Mouse (Mus musculus): ENCODE results near the gene Mmab. TPM values are rescaled to one million over a fixed set of nuclear protein-coding genes. Genes with fewer than 3 reads are reported as not detected.

Gene Mmab
- 8.2 and 17.5 TPM in 2 replicates for total RNA-seq (2017)

DNA sequence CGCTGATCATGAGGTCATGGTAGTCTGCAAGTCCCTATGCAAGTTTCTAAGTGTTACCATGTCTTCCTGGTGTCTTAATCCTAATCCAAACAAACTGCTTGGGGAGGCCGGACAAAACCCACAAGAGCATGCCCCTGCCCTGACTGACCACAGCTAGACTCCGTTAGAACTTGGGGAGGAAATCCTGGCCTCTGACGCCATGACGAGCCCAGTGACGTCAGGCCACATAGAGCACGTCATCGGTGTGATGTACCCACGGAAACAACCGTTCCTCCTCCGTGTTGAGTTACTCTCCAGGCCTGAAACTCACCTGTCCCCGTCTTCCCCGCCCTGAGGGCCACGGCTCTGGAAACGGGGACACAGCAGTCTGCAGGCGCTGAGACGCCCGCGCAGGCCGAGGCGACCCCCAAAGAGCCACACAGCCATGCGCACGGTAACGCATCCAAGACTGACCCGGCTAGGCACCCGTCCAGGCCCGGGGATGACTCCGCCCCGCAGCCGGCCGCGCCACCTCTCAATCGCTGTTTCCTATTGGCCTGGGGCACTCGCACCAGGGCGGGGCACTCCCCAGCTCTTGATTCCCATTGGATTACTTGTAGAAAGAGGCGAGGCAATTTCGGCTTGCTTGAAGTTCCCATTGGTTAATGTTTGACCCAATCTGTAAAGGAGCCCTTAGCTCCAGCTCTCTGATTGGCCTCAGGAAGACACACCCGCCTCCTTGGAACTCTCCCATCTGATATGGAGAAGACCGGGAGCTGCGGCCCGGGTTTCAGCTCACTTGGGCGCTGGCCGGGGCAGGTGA is at the start of gene Mmab, which contains the start of gene Mvk:
Gene Mmab (minus strand): TSS at position 495 of the 802 bp plus-strand sequence.
Gene Mvk (plus strand): TSS at position 704 of the 802 bp plus-strand sequence.
- ATAC-seq (replicated peaks; ENCODE audit: low read depth, poor library complexity, severe bottlenecking) = peak; percentile 98

- no peak for ATAC-seq (replicated peaks; ENCODE audit: low read depth, poor library complexity, severe bottlenecking)
Observed at GRCm38 (mm10) chr5:114490241-114490640, 46.4 kb upstream of the Mmab start.

DNA sequence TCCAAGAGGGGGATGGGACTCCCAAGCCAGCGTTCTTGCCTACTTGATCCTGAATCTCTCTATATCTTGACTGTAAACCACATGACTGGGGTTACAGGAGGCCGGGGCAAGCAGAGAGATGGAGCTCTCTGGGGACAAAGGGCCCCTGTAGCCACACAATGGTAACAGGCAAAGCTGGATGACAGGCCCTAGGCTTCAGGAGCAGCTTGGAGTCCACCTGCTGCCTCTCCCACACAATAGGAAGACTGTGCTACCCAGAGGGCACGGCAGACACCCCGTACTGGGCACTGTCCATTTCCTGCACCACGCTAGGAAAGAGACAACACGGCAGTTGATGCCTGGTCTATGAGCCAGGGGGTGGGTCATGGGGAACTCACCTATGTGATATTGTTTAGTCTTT is 45.7 kb upstream of the Mmab start:
- no peak for ATAC-seq (replicated peaks; ENCODE audit: low read depth, poor library complexity, severe bottlenecking)

DNA sequence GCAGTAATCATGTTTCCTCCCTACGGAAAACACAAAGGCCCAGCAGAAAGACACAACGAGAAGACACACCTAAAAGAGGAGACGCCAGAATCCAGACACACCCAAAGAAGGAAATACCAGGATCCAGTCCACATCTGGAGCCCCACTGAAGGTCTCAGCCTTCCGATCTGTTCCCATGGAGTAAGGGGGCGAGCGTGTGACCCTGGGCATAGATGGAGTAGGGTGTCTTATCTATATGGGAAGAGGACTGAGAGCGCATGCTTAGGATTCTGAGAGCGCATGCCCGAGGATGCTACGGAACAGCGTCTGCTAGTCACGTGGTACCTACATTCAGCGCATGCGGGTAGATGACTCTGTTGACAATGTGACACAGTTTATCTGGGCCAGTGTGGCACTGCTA is 41.8 kb upstream of the Mmab start:
- no peak for ATAC-seq (replicated peaks; ENCODE audit: low read depth, poor library complexity, severe bottlenecking)

DNA sequence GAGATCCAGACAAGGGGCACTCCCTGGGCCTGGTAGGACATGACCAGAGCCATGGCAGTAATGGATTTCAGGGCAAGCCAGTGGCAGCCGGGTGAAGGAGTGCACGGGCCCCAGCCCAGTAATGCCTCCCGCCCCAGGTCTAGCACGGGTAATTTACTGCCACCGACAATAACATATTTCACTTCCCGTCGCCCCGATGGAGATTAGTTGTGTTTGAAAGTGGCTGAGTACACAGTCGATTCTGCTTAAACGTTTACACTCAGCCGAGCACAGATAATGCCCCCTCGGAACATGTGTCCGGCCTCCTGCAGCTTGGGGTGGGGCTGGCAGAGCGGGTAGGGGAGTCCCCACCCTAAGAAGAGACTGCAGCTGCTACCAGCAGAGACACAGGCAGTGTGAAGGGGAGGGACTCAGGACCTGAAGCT is 38.7 kb upstream of the Mmab start:
- peak; percentile 62; the same call in 1 of the 2 replicates for ATAC-seq (replicated peaks; ENCODE audit: low read depth, poor library complexity, severe bottlenecking)

DNA sequence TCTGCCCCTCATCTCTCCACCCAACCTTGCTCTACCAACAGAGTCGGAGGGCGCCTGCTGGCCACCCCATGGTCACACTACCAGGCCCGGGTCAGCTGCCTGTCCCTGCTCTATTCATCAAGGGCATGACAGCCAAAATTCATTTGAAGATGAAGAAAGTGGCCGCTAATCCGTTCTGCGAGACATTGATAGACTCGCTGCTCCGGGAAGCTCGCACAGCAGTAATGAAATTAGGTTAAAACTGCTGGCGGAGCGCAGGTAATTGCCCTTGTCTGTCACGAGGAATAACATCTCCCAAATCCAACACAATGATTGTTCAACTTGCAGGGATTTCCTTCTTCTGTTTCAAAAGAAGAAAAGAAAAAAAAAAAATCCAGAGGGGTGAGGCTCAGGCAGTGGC is 34.4 kb upstream of the Mmab start:
- no peak for ATAC-seq (replicated peaks; ENCODE audit: low read depth, poor library complexity, severe bottlenecking)

- no peak for ATAC-seq (replicated peaks; ENCODE audit: low read depth, poor library complexity, severe bottlenecking)
Observed at GRCm38 (mm10) chr5:114474741-114475491, 31.1 kb upstream of the Mmab start.

- ATAC-seq (replicated peaks; ENCODE audit: low read depth, poor library complexity, severe bottlenecking) = no peak
Observed at GRCm38 (mm10) chr5:114470359-114470758, 26.5 kb upstream of the Mmab start.

DNA sequence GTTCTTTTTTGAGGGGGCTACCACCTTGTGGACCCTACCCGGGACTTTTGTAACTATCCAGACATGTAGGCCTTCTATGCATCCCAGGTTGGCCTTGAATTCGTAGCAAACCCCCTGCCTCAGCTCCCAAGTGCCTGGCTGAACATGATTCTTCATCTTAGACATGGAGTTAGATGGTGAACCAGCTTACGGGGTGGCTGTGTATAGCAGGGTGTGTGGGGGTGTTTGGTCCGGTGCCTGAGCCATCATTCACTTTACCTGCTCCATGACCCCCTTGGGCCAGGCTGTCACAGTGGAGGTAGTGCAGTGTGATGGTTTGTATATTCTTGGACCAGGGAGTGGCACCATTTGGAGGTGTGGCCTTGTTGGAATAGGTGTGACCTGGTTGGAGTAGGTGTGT is 24.1 kb upstream of the Mmab start:
- no peak for ATAC-seq (replicated peaks; ENCODE audit: low read depth, poor library complexity, severe bottlenecking)

DNA sequence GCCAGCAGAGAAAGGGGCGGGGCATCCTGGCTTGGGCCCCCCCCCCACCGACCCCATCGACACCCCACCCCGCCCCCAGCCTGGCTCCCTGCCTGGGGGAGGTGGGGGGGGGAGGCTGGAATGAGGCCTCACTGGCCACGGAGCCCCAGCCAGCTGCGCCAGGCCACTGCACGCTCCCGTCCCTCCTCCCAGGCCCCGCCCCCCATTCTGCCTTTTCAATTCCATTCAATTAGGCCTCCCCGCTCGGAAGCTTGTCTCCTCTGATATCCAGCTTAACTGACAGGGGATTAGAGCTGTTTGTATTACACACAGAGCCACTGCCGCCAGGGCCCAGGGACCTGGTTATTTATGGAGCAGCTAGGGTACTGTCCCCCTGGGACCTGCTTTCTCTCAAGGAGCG is 23.6 kb upstream of the Mmab start:
- no peak for ATAC-seq (replicated peaks; ENCODE audit: low read depth, poor library complexity, severe bottlenecking)

- no peak for ATAC-seq (replicated peaks; ENCODE audit: low read depth, poor library complexity, severe bottlenecking)
Observed at GRCm38 (mm10) chr5:114467019-114467418, 23.2 kb upstream of the Mmab start.

GRCm38 (mm10) chr5:114465641-114466040 is 21.8 kb upstream of the Mmab start:
- ATAC-seq (replicated peaks; ENCODE audit: low read depth, poor library complexity, severe bottlenecking) = no peak

DNA sequence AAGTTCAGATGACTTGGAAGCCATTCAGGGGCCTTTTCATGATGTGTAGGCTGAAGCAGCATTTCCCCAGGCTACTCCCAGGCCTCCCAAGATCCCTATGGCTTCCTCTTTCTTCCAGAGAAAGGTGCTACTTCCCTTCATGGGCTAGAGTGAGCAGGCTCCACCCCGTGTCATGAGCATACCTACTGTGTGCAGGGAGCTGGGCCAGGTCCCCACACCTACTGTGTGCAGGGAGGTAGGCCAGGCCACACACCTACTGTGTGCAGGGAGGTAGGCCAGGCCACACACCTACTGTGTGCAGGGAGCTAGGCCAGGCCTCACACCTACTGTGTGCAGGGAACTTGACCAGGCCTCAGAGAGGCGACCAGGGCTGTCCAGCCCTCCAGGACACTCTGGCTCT is 20.7 kb upstream of the Mmab start:
- no peak for ATAC-seq (replicated peaks; ENCODE audit: low read depth, poor library complexity, severe bottlenecking)

- no peak for ATAC-seq (replicated peaks; ENCODE audit: low read depth, poor library complexity, severe bottlenecking)
Observed at GRCm38 (mm10) chr5:114462067-114463040, 18.5 kb upstream of the Mmab start.

DNA sequence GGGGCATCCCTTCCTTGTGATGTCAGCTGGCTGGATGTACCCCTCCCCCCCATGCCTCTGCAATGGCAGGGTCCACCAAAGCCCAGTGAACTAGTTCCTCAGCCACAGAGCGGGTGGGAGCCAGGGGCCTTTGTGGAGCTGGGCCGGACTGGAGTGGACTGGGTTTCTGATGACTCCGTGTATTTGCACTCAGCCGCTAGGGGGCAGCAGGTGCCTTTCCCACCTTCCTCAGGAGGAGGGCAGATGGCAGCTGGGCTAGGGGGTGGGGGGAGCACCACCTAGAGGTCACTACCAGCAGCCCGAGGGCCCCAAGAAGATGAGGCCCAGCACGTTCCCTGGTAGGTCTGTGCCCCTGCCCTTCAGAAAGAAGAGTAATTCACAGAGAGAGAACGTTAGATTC is 17.4 kb upstream of the Mmab start:
- peak; percentile 94 for ATAC-seq (replicated peaks; ENCODE audit: low read depth, poor library complexity, severe bottlenecking)

DNA sequence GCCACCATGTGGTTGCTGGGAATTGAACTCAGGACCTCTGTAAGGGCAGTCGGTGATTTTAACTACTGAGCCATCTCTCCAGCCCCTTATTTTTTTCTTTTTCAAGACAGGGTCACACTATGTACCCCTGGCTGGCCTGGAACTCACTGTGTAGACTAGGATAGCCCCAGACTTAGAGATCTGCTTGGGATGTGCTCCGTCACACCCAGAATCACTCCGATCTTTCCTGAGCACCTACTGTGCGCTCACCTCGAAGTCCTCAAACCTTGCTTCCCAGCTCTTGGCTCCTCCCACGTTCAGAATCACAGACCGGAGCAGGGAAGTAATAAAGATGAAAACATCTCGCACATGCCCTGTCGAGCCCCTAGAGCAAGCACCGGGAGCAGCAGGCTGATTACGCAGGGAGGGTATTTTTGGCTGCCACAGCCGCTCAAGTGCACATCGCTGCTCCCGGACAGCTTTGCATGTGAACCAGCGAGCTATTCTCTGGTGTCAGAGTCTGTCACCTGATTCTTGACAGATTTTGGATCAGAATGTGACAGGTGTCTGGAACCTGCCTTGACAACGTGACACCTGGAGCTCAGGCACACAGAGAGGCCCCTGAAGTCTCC is 13.2 kb upstream of the Mmab start:
- no peak for ATAC-seq (replicated peaks; ENCODE audit: low read depth, poor library complexity, severe bottlenecking)

GRCm38 (mm10) chr5:114456287-114456686 is 12.4 kb upstream of the Mmab start:
- ATAC-seq (replicated peaks; ENCODE audit: low read depth, poor library complexity, severe bottlenecking) = no peak

GRCm38 (mm10) chr5:114449011-114449410 is 5.2 kb upstream of the Mmab start:
- no peak for ATAC-seq (replicated peaks; ENCODE audit: low read depth, poor library complexity, severe bottlenecking)

GRCm38 (mm10) chr5:114444368-114444692 is 470 bp upstream of the Mmab start:
- no peak for ATAC-seq (replicated peaks; ENCODE audit: low read depth, poor library complexity, severe bottlenecking)

- ATAC-seq (replicated peaks; ENCODE audit: low read depth, poor library complexity, severe bottlenecking) = no peak
Observed at GRCm38 (mm10) chr5:114435588-114435987, 8.3 kb downstream of the Mmab start.

Data from common myeloid progenitor, adult 5-6 weeks (primary cell).